Comparison of ENCODE assay signal across 8 mouse cellular contexts in the genomic region with DNA sequence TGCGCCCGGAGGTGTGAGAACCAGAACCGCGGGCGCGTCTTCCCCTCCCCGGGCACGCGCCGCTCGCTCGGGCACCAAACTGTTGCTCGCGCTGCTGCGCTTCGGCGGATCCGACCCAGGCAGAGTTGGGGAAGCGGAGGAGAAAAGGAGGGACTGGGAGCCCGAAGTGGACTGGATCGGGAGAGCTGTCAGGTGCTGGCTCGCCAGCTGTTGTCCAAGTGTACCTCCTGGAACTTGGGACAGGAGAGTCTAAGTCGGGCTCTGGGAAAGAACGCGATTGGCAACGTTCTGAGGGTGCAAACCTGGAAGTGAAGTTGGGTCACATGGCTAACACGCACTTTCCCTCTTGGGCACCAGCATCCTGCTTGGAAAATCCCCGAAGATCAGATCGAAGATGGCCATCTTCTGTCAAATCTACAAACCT.
DNase-seq lines count a peak whose midpoint lies in the region; ATAC-seq lines count a peak whose summit lies in the region.

No protein-coding gene starts in this region.

- 1% methylated on average over 29 of the region's 29 CpGs for WGBS in hindbrain, embryonic 13.5 days

- intact Hi-C loops in left cerebral cortex, postnatal 36 days (cut with DNase I): loop anchor here (1.0 kb wide), 1 partner anchor 161 kb away; a partner anchor contains a TSS

- peak overlapping the region; percentile 97 for H3K4me3 ChIP-seq in hindbrain, embryonic 13.5 days
- H3K4me3 ChIP-seq in megakaryocyte, embryonic 14.5 days (replicated peaks): peak overlapping the region; percentile 93

- no peaks in the 10 kb centered on the region for H3K27me3 ChIP-seq in hindbrain, embryonic 13.5 days
- peaks cover 1% of the 10 kb centered on the region for H3K27me3 ChIP-seq in megakaryocyte, embryonic 14.5 days (replicated peaks)

- H3K4me1 ChIP-seq in hindbrain, embryonic 13.5 days (replicated peaks): peaks cover 10% of the 10 kb centered on the region
- peaks cover 25% of the 10 kb centered on the region for H3K4me1 ChIP-seq in megakaryocyte, embryonic 14.5 days

- peaks cover 3% of the 10 kb centered on the region; the same call in 1 of the 2 replicates for H3K36me3 ChIP-seq in hindbrain, embryonic 13.5 days
- H3K36me3 ChIP-seq in megakaryocyte, embryonic 14.5 days (replicated peaks; ENCODE audit: low read length): peaks cover 20% of the 10 kb centered on the region

- DNase-seq in layer of hippocampus, adult 9-10 months (ENCODE audit: low spot score): peak; percentile 25
- DNase-seq in layer of hippocampus, postnatal 36 days: no peak
- peak; percentile 39 for DNase-seq in c-Kit-negative CD71-positive TER-119-positive erythroid progenitor cells, embryonic 14.5 days (ENCODE audit: low read depth, low spot score)
- no peak for DNase-seq in adrenal gland, adult 8-10 months
- DNase-seq in ovary, postnatal 14 days (ENCODE audit: low spot score): no peak
- no peak for DNase-seq in left cerebral cortex, postnatal 36 days (ENCODE audit: low spot score in 2 of 2)

- peak overlapping the region; percentile 88 for H3K27ac ChIP-seq in hindbrain, embryonic 13.5 days

- H3K9ac ChIP-seq in hindbrain, embryonic 13.5 days: peak overlapping the region; percentile 84

- peak; percentile 77 for ATAC-seq in hindbrain, embryonic 13.5 days (ENCODE audit: low FRiP score)

- peak overlapping the region; percentile 92 for H3K4me2 ChIP-seq in hindbrain, embryonic 13.5 days

- no peaks in the 10 kb centered on the region for H3K9me3 ChIP-seq in hindbrain, embryonic 13.5 days
- H3K9me3 ChIP-seq in megakaryocyte, embryonic 14.5 days: no peaks in the 10 kb centered on the region

Comparison
In these comparisons a context has a peak if more than half of its experiments do, and no peak if none do; other contexts are left out.
1. DNase-seq: peak in layer of hippocampus, adult 9-10 months (single experiment) and c-Kit-negative CD71-positive TER-119-positive erythroid progenitor cells, embryonic 14.5 days (single experiment); none in layer of hippocampus, postnatal 36 days (0 of 2), adrenal gland, adult 8-10 months (single experiment), ovary, postnatal 14 days (single experiment) and left cerebral cortex, postnatal 36 days (0 of 2).